Mouse (Mus musculus): ENCODE measurements around the gene Fbxl16. TPM values are rescaled to one million over a fixed set of nuclear protein-coding genes. Genes with fewer than 3 reads are reported as not detected.

The Fbxl16 gene
- total and polyA plus RNA-seq, 3 experiments, result 0.01 to 0.05 TPM; not detected in 1

GRCm38 (mm10) chr17:25861704-25862612 lies 53.1 kb downstream of the Fbxl16 start:
- Histone ChIP-seq H3K9me3 (replicated peaks) (no peaks in the 10 kb centered on the region), H3K4me3 (ENCODE audit: low read depth, low read length) (peak overlapping the region; percentile 76), H3K4me1 (ENCODE audit: insufficient read depth, low read depth, low read length) (peaks cover 47% of the 10 kb centered on the region), H3K36me3 (replicated peaks) (peaks cover 67% of the 10 kb centered on the region), H3K27me3 (ENCODE audit: insufficient read depth, low read length) (peaks cover 4% of the 10 kb centered on the region; the same call in 1 of the 2 replicates)
- DNase-seq (ENCODE audit: low spot score) (no peak), ATAC-seq (ENCODE audit: extremely low read depth, insufficient number of reproducible peaks, low FRiP score, poor library complexity, severe bottlenecking) (no peak)
- TF ChIP-seq GATA2 (IDR thresholded peaks at IDR 0.05; ENCODE audit: borderline replicate concordance, low read depth, low read length), result no peak
- TF ChIP-seq CTCF (IDR thresholded peaks at IDR 0.05; ENCODE audit: low read depth, low read length), result no peak
- TF ChIP-seq TAL1 (conservative IDR thresholded peaks at IDR 0.05; ENCODE audit: low read depth, low read length), result no peak
- TF ChIP-seq GATA1 (IDR thresholded peaks at IDR 0.05; ENCODE audit: borderline replicate concordance, low read length), result no peak
- no peak for TF ChIP-seq POLR2AphosphoS5 (IDR thresholded peaks at IDR 0.05; ENCODE audit: insufficient replicate concordance, low read depth, low read length)

- Histone ChIP-seq H3K9me3 (replicated peaks) (no peaks in the 10 kb centered on the region), H3K27me3 (ENCODE audit: insufficient read depth, low read length) (peaks cover 4% of the 10 kb centered on the region), H3K36me3 (replicated peaks) (peaks cover 54% of the 10 kb centered on the region), H3K4me1 (ENCODE audit: insufficient read depth, low read depth, low read length) (peaks cover 61% of the 10 kb centered on the region), H3K4me3 (ENCODE audit: low read depth, low read length) (no peak overlapping the region)
- no peak for DNase-seq (ENCODE audit: low spot score)
- no peak for ATAC-seq (ENCODE audit: extremely low read depth, insufficient number of reproducible peaks, low FRiP score, poor library complexity, severe bottlenecking)
- TF ChIP-seq POLR2AphosphoS5 (IDR thresholded peaks at IDR 0.05; ENCODE audit: insufficient replicate concordance, low read depth, low read length) (no peak), GATA1 (IDR thresholded peaks at IDR 0.05; ENCODE audit: borderline replicate concordance, low read length) (no peak), TAL1 (conservative IDR thresholded peaks at IDR 0.05; ENCODE audit: low read depth, low read length) (no peak), CTCF (IDR thresholded peaks at IDR 0.05; ENCODE audit: low read depth, low read length) (no peak), GATA2 (IDR thresholded peaks at IDR 0.05; ENCODE audit: borderline replicate concordance, low read depth, low read length) (no peak)
Observed at GRCm38 (mm10) chr17:25863681-25864080, 54.8 kb downstream of the Fbxl16 start.

- DNase-seq (ENCODE audit: low spot score) (no peak), ATAC-seq (ENCODE audit: extremely low read depth, insufficient number of reproducible peaks, low FRiP score, poor library complexity, severe bottlenecking) (no peak)
- Histone ChIP-seq H3K36me3 (replicated peaks) (peaks cover 48% of the 10 kb centered on the region), H3K4me3 (ENCODE audit: low read depth, low read length) (no peak overlapping the region), H3K27me3 (ENCODE audit: insufficient read depth, low read length) (no peaks in the 10 kb centered on the region; the same call in 1 of the 2 replicates), H3K9me3 (replicated peaks) (no peaks in the 10 kb centered on the region), H3K4me1 (ENCODE audit: insufficient read depth, low read depth, low read length) (peaks cover 61% of the 10 kb centered on the region)
- TF ChIP-seq GATA2 (IDR thresholded peaks at IDR 0.05; ENCODE audit: borderline replicate concordance, low read depth, low read length), result no peak
- TF ChIP-seq CTCF (IDR thresholded peaks at IDR 0.05; ENCODE audit: low read depth, low read length), result no peak
- TF ChIP-seq TAL1 (conservative IDR thresholded peaks at IDR 0.05; ENCODE audit: low read depth, low read length), result no peak
- TF ChIP-seq POLR2AphosphoS5 (IDR thresholded peaks at IDR 0.05; ENCODE audit: insufficient replicate concordance, low read depth, low read length), result no peak
- no peak for TF ChIP-seq GATA1 (IDR thresholded peaks at IDR 0.05; ENCODE audit: borderline replicate concordance, low read length)
Observed at GRCm38 (mm10) chr17:25864311-25864710, 55.4 kb downstream of the Fbxl16 start.

GRCm38 (mm10) chr17:25865288-25865687 lies 56.4 kb downstream of the Fbxl16 start:
- no peak for ATAC-seq (ENCODE audit: extremely low read depth, insufficient number of reproducible peaks, low FRiP score, poor library complexity, severe bottlenecking)
- TF ChIP-seq CTCF (IDR thresholded peaks at IDR 0.05; ENCODE audit: low read depth, low read length) (no peak), TAL1 (conservative IDR thresholded peaks at IDR 0.05; ENCODE audit: low read depth, low read length) (no peak), GATA1 (IDR thresholded peaks at IDR 0.05; ENCODE audit: borderline replicate concordance, low read length) (no peak), GATA2 (IDR thresholded peaks at IDR 0.05; ENCODE audit: borderline replicate concordance, low read depth, low read length) (no peak), POLR2AphosphoS5 (IDR thresholded peaks at IDR 0.05; ENCODE audit: insufficient replicate concordance, low read depth, low read length) (no peak)
- Histone ChIP-seq H3K4me3 (ENCODE audit: low read depth, low read length) (no peak overlapping the region), H3K4me1 (ENCODE audit: insufficient read depth, low read depth, low read length) (peaks cover 55% of the 10 kb centered on the region), H3K9me3 (replicated peaks) (no peaks in the 10 kb centered on the region), H3K36me3 (replicated peaks) (peaks cover 40% of the 10 kb centered on the region), H3K27me3 (ENCODE audit: insufficient read depth, low read length) (no peaks in the 10 kb centered on the region; the same call in 1 of the 2 replicates)
- no peak for DNase-seq (ENCODE audit: low spot score)

GRCm38 (mm10) chr17:25866172-25866571 lies 57.3 kb downstream of the Fbxl16 start:
- Histone ChIP-seq H3K27me3 (ENCODE audit: insufficient read depth, low read length) (no peaks in the 10 kb centered on the region; the same call in 1 of the 2 replicates), H3K4me1 (ENCODE audit: insufficient read depth, low read depth, low read length) (peaks cover 47% of the 10 kb centered on the region), H3K4me3 (ENCODE audit: low read depth, low read length) (no peak overlapping the region), H3K9me3 (replicated peaks) (no peaks in the 10 kb centered on the region), H3K36me3 (replicated peaks) (peaks cover 39% of the 10 kb centered on the region)
- TF ChIP-seq GATA2 (IDR thresholded peaks at IDR 0.05; ENCODE audit: borderline replicate concordance, low read depth, low read length) (no peak), POLR2AphosphoS5 (IDR thresholded peaks at IDR 0.05; ENCODE audit: insufficient replicate concordance, low read depth, low read length) (no peak), GATA1 (IDR thresholded peaks at IDR 0.05; ENCODE audit: borderline replicate concordance, low read length) (no peak), CTCF (IDR thresholded peaks at IDR 0.05; ENCODE audit: low read depth, low read length) (no peak), TAL1 (conservative IDR thresholded peaks at IDR 0.05; ENCODE audit: low read depth, low read length) (no peak)
- DNase-seq (ENCODE audit: low spot score) (no peak), ATAC-seq (ENCODE audit: extremely low read depth, insufficient number of reproducible peaks, low FRiP score, poor library complexity, severe bottlenecking) (no peak)

- H3K36me3 ChIP-seq (replicated peaks), result peaks cover 39% of the 10 kb centered on the region
- no peaks in the 10 kb centered on the region for H3K9me3 ChIP-seq (replicated peaks)
- H3K4me3 ChIP-seq (ENCODE audit: low read depth, low read length), result peak overlapping the region; percentile 83; the same call in 1 of the 2 replicates
- DNase-seq (ENCODE audit: low spot score), result peak; percentile 45
- peak; percentile 4; the same call in 1 of the 2 replicates for ATAC-seq (ENCODE audit: extremely low read depth, insufficient number of reproducible peaks, low FRiP score, poor library complexity, severe bottlenecking)
- no peaks in the 10 kb centered on the region; the same call in 1 of the 2 replicates for H3K27me3 ChIP-seq (ENCODE audit: insufficient read depth, low read length)
- TF ChIP-seq CTCF (IDR thresholded peaks at IDR 0.05; ENCODE audit: low read depth, low read length), result no peak
- TF ChIP-seq POLR2AphosphoS5 (IDR thresholded peaks at IDR 0.05; ENCODE audit: insufficient replicate concordance, low read depth, low read length), result no peak
- no peak for TF ChIP-seq GATA1 (IDR thresholded peaks at IDR 0.05; ENCODE audit: borderline replicate concordance, low read length)
- no peak for TF ChIP-seq TAL1 (conservative IDR thresholded peaks at IDR 0.05; ENCODE audit: low read depth, low read length)
- TF ChIP-seq GATA2 (IDR thresholded peaks at IDR 0.05; ENCODE audit: borderline replicate concordance, low read depth, low read length), result no peak
- peaks cover 39% of the 10 kb centered on the region for H3K4me1 ChIP-seq (ENCODE audit: insufficient read depth, low read depth, low read length)
Observed at GRCm38 (mm10) chr17:25867509-25867835, 58.6 kb downstream of the Fbxl16 start.
